Mouse (Mus musculus): Measurements from ENCODE around the gene Glp2r.

DNA sequence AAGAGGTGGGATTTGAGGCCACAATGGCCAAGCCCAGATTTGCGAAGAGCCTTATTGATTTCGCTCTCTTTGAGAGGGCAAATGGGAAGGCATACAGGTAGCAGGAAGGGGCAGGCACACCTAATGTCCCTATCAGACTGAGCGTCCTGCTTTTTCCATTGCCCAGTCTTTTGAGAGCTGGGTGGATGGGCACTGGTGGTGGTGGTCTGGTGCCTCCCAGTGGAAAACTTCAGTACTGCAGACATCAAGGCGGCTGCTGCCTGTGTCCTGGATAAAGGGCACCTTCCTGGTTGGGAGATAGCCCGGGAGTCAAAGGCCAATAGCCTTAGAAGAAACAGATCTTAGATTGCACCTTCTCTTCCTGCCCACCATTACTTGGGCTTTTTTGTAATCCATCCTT, 123.2 kb downstream of the Glp2r start:
- TF ChIP-seq POLR2A (IDR thresholded peaks at IDR 0.05; ENCODE audit: borderline replicate concordance, low read depth, low read length) = no peak
- TF ChIP-seq CTCF (IDR thresholded peaks at IDR 0.05; ENCODE audit: low read depth, low read length) = peak; percentile 70
